Mouse (Mus musculus): ENCODE measurements around the gene Cox6b1. TPM values are rescaled to one million over a fixed set of nuclear protein-coding genes. Genes with fewer than 3 reads are reported as not detected.

Gene Cox6b1
- 776 and 820 TPM in 2 replicates for polyA plus RNA-seq (2016; fragmentation: Nextera tagmentation; extraction: Ambion mirVana)

DNA sequence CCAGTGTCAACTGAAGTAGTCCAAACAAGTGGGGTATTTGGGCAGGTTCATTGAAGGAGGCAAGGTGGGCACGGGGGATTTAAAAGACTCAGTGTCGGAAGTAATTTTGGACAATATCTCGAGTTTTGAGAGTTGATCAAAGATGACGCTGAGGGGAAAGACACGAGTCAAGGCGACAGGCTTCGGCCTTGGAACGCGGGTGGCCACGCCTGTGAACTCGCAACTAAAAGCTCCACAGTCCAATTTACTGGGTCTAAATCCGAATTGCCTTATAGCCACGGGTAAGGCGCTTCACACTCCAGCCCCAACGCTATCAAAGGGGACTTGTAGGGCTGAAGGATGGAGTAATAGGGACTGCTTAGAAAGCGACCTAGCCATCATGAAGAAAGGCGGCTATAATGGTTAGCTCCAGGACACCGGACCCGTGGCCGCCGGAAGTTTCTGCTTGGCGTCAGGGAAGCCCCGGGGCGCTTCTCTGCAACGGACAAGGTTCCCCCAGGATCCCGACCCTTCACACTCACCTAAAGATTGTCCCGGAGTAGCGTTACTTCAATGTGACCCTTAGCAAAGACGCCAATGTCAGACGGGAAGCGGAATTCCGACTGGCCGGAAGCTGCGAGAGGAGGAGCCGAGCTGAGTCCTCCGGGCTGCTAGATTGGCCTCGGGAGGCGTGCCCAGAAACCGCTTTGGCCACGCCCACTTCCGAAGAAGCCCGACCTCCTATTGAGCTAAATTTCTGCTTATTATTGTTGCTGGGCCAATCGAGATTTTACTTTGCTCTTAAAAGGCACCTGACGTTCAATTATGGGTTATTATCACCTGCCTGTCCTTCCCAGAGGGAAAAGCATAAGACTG is at the start of gene Cox6b1:
TSS of gene Cox6b1 (minus strand) at position 622 of the 855 bp plus-strand sequence.
- peaks cover 9% of the 10 kb centered on the region for H3K4me1 ChIP-seq
- DNase-seq (ENCODE audit: low spot score): peak; percentile 90
- peak within 1 kb of the TSS; percentile 77 for H3K4me3 ChIP-seq
- no peaks in the 10 kb centered on the region for H3K27me3 ChIP-seq (ENCODE audit: low read depth, poor library complexity, severe bottlenecking)
- no peaks in the 10 kb centered on the region for H3K9me3 ChIP-seq (replicated peaks)
- 3% methylated on average over 44 of the region's 44 CpGs for WGBS
- peaks cover 39% of the 10 kb centered on the region for H3K36me3 ChIP-seq
- H3K27ac ChIP-seq: peak within 1 kb of the TSS; percentile 87

DNA sequence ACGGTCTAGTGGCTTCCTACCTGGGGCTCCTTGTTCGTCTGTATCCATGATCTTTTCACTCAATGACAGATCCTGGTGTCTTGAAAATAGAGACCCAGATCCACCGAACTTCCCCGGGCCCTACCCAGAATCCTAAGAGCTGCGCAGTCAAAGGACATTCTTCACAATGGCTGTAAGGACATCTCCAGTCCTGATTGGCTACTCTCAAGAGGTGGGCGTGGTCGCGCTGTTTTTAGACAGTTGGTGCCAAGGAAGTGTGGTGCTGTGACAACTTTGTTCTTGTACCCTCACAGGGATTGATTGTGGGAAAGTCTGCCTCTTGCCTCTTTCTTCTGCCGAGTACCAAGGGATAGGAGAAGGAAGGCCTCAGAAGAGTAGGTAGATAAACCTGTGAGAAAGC is 45.5 kb upstream of the Cox6b1 start, which contains the start of gene Pmis2:
TSS of gene Pmis2 (minus strand) at position 126 of the 400 bp plus-strand sequence.
- Histone ChIP-seq H3K4me3 (no peak within 1 kb of the TSS), H3K27ac (no peak within 1 kb of the TSS), H3K36me3 (no peaks in the 10 kb centered on the region), H3K27me3 (ENCODE audit: low read depth, poor library complexity, severe bottlenecking) (no peaks in the 10 kb centered on the region), H3K9me3 (replicated peaks) (no peaks in the 10 kb centered on the region), H3K4me1 (no peaks in the 10 kb centered on the region)
- WGBS: 68% methylated on average over 9 of the region's 9 CpGs
- DNase-seq (ENCODE audit: low spot score): no peak

- DNase-seq (ENCODE audit: low spot score): no peak
- Histone ChIP-seq H3K27me3 (ENCODE audit: low read depth, poor library complexity, severe bottlenecking) (no peaks in the 10 kb centered on the region), H3K27ac (no peak overlapping the region), H3K4me3 (no peak overlapping the region), H3K36me3 (no peaks in the 10 kb centered on the region), H3K4me1 (peaks cover 8% of the 10 kb centered on the region), H3K9me3 (replicated peaks) (no peaks in the 10 kb centered on the region)
- WGBS: 42% methylated on average over 3 of the region's 3 CpGs
These were observed 43.3 kb upstream of the Cox6b1 start for GRCm38 (mm10) chr7:30669229-30669628.

DNA sequence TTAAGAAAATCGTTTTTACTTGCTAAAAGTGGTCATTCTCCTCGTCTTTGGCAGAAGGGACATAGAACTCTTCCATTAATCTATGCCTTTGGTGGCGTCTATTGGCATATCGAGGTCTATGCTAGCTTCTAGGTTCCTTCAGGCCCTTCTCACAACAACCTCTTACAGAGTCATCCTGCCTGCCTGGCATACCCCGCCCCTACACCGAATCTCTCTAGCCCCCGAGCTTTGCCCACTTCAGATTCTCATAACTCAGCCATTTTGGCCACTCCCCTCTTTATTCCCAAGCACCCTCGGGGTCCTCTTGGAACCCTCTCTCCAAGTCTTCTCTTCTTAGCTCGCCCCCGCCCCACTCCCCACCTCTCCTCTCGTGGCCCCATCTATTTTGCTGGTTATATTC is 39.4 kb upstream of the Cox6b1 start:
- WGBS: 9% methylated on average over 11 of the region's 11 CpGs
- DNase-seq (ENCODE audit: low spot score): no peak
- Histone ChIP-seq H3K9me3 (replicated peaks) (no peaks in the 10 kb centered on the region), H3K36me3 (peaks cover 31% of the 10 kb centered on the region), H3K4me3 (peak overlapping the region; percentile 76), H3K4me1 (peaks cover 9% of the 10 kb centered on the region), H3K27ac (peak overlapping the region; percentile 84), H3K27me3 (ENCODE audit: low read depth, poor library complexity, severe bottlenecking) (no peaks in the 10 kb centered on the region)

DNA sequence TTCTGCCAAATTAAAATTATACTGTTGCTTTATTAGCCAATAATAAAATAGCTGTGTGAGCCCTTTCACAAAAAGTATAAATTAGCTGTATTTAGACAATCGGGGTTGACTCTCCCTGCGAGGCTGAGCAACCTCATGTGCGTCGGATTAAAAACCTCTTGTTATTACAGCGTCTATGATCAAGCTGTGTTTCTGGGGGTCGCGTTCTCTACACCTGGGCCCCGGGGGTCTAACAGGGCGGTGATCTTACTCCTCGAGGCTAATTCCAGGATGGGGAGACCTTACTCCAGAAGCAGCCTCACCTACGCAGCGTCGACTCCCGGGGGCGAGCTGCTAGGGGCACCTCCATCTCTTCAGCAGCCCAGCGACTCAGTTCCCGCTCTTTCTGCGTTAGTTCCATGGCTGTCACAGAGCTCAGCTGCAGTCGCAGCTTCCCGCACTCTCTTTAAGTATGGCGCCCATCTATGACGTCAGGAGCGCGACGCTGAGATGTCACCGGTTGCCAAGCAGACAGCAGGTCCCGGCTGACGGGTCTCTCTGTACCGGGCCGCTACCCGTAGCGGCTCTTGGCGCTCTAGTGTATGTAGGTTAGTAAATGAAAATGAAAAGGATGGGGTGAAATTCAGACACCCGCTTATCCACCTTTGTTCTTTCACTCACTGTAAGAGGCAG is 38.7 kb upstream of the Cox6b1 start, which contains the start of gene Haus5:
TSS of gene Haus5 (minus strand) at position 466 of the 672 bp plus-strand sequence.
- H3K27me3 ChIP-seq (ENCODE audit: low read depth, poor library complexity, severe bottlenecking): no peaks in the 10 kb centered on the region
- peaks cover 38% of the 10 kb centered on the region for H3K36me3 ChIP-seq
- WGBS: under 1% methylated on average over 34 of the region's 34 CpGs
- peak within 1 kb of the TSS; percentile 84 for H3K27ac ChIP-seq
- H3K9me3 ChIP-seq (replicated peaks): no peaks in the 10 kb centered on the region
- peaks cover 9% of the 10 kb centered on the region for H3K4me1 ChIP-seq
- peak within 1 kb of the TSS; percentile 76 for H3K4me3 ChIP-seq
- peak; percentile 93 for DNase-seq (ENCODE audit: low spot score)

DNA sequence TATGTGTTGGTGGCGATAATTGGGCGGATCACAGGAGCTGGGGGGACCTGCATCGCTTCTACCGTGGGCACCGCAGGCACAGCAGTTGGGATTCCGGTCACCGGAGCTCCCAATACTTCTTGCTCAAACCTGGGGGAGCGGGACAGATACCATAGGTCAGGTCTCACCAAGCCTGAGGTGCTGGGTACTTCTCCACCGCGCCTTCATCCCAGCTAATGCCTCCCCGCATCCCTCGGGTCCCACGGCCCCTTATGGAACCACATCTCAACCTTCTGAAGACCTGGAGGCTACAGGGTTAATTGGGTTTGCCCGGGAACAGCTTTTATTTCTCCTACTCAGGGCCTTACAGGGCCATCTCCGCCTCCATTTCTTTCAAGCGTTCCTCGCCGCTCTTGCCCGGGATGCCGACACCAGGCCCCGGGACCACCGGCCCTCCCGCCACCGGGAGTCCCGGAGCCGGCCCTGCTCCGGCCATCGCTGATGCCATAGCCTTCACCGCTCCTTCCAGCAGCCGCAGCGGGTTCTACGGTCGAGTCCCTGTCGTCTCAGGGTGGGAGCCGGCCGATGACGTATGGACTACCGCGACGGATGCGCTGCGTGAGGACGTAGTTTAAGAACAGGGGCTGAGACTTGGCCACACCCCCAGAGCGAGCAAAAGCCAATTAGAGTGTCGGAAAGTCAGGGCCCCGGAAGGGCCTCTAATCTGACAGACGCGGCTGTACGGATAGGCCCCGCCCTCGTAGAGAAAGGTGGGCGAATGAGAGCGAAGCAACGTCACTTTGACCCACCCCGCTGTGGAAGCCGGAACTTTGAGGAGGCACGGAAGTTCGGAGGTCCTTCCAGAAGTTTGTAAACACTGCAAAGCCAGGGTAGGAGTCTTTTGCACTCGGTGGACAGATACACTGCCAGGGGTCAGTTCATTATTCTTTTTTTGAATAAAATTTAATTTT is 23.9 kb upstream of the Cox6b1 start, which contains the start of gene Rbm42:
TSS of gene Rbm42 (minus strand) at position 727 of the 950 bp plus-strand sequence.
- no peaks in the 10 kb centered on the region for H3K27me3 ChIP-seq (ENCODE audit: low read depth, poor library complexity, severe bottlenecking)
- no peaks in the 10 kb centered on the region for H3K9me3 ChIP-seq (replicated peaks)
- H3K4me1 ChIP-seq: peaks cover 6% of the 10 kb centered on the region
- peak; percentile 96 for DNase-seq (ENCODE audit: low spot score)
- H3K4me3 ChIP-seq: peak within 1 kb of the TSS; percentile 84
- H3K27ac ChIP-seq: peak within 1 kb of the TSS; percentile 86
- peaks cover 71% of the 10 kb centered on the region for H3K36me3 ChIP-seq
- 2% methylated on average over 59 of the region's 59 CpGs for WGBS

DNA sequence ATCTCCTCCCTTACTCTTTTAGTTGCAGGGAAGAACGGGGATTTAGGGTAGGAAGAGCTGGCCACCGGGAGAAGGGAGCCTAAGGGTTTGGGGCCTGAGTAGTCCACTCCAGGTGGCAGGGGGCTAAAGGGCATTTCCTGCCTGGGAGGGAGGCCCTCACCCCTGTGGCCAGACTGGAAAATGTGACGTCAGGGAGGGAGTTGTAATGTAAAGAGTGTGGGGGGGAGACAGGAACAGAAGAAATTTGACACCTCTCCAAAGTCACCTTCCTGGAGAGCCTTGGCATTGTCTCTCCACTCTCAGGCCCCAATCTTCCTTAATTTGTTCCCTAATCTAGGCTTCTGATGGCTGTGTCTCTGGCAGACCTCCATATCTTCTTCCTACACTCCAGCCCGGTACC is 13.1 kb upstream of the Cox6b1 start:
- H3K36me3 ChIP-seq: peaks cover 43% of the 10 kb centered on the region
- no peak for DNase-seq (ENCODE audit: low spot score)
- no peaks in the 10 kb centered on the region for H3K9me3 ChIP-seq (replicated peaks)
- WGBS: 20% methylated on average over 4 of the region's 4 CpGs
- H3K27ac ChIP-seq: peak overlapping the region; percentile 67
- H3K27me3 ChIP-seq (ENCODE audit: low read depth, poor library complexity, severe bottlenecking): peaks cover 26% of the 10 kb centered on the region
- H3K4me3 ChIP-seq: 0 out of 2 replicates have a peak overlapping the region, but pooled peaks have one; percentile 1
- H3K4me1 ChIP-seq: peaks cover 39% of the 10 kb centered on the region

DNA sequence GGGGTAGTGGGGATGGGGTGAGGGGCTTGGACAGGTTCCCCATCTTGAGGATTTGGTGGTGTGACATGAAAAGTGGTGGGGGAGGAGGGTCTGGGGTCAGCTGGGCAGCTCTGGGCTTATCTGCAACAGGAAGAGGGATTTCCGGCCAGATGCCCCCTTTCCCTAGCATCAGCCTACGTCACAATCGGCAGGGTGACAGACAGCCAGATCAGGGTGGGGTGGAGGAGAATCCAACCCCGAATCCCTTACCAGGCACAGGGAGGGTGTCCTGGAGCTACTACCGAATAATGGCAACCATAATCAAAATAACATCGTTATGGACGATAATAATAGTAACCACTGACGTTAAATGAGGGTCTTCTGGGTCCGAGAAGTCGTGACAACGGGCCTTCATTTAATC is 10.4 kb upstream of the Cox6b1 start:
- no peaks in the 10 kb centered on the region for H3K9me3 ChIP-seq (replicated peaks)
- peaks cover 47% of the 10 kb centered on the region for H3K4me1 ChIP-seq
- peak overlapping the region; percentile 21; the same call in 1 of the 2 replicates for H3K27ac ChIP-seq
- H3K36me3 ChIP-seq: peaks cover 16% of the 10 kb centered on the region
- 23% methylated on average over 11 of the region's 11 CpGs for WGBS
- peaks cover 53% of the 10 kb centered on the region for H3K27me3 ChIP-seq (ENCODE audit: low read depth, poor library complexity, severe bottlenecking)
- peak overlapping the region; percentile 45 for H3K4me3 ChIP-seq
- no peak for DNase-seq (ENCODE audit: low spot score)

- Histone ChIP-seq H3K9me3 (replicated peaks) (no peaks in the 10 kb centered on the region), H3K27me3 (ENCODE audit: low read depth, poor library complexity, severe bottlenecking) (peaks cover 55% of the 10 kb centered on the region), H3K27ac (peak within 1 kb of the TSS; percentile 61), H3K36me3 (peaks cover 10% of the 10 kb centered on the region), H3K4me3 (peak within 1 kb of the TSS; percentile 45), H3K4me1 (peaks cover 47% of the 10 kb centered on the region)
- 5% methylated on average over 5 of the region's 5 CpGs for WGBS
- DNase-seq (ENCODE audit: low spot score): no peak
These were observed 9.8 kb upstream of the Cox6b1 start, which contains the start of gene Etv2 for GRCm38 (mm10) chr7:30635752-30636151. Gene Etv2, minus strand, starts transcription at chr7:30635852.

GRCm38 (mm10) chr7:30634621-30635020 is 8.7 kb upstream of the Cox6b1 start:
- Histone ChIP-seq H3K9me3 (replicated peaks) (no peaks in the 10 kb centered on the region), H3K4me1 (peaks cover 46% of the 10 kb centered on the region), H3K36me3 (no peaks in the 10 kb centered on the region), H3K27me3 (ENCODE audit: low read depth, poor library complexity, severe bottlenecking) (peaks cover 55% of the 10 kb centered on the region), H3K27ac (peak overlapping the region; percentile 61), H3K4me3 (peak overlapping the region; percentile 45)
- 1% methylated on average over 20 of the region's 20 CpGs for WGBS
- peak; percentile 85 for DNase-seq (ENCODE audit: low spot score)

- DNase-seq (ENCODE audit: low spot score): peak; percentile 57
- WGBS: 4% methylated on average over 27 of the region's 27 CpGs
- Histone ChIP-seq H3K4me1 (peaks cover 39% of the 10 kb centered on the region), H3K4me3 (peak overlapping the region; percentile 45), H3K27ac (no peak overlapping the region), H3K9me3 (replicated peaks) (no peaks in the 10 kb centered on the region), H3K36me3 (no peaks in the 10 kb centered on the region), H3K27me3 (ENCODE audit: low read depth, poor library complexity, severe bottlenecking) (peaks cover 55% of the 10 kb centered on the region)
These were observed 7.9 kb upstream of the Cox6b1 start for GRCm38 (mm10) chr7:30633762-30634412.

DNA sequence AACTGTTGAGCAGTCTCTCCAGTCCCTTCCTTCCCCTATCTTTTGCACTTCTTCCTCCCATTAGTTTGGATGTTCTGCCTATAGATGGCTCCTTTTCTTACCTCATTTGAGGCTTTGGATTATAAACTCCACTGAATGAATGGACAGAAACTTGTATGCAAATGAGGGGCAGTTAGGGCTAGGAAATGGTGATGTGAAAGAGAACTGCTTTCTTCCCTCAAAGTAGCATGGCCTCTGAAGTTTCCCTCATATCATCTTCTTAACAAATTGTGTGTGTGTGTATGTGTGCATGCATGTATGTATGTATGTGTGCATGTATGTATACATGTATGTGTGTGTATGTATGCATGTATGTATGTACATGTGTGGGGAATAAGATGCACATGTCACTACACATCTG is 3.1 kb upstream of the Cox6b1 start:
- no peak overlapping the region for H3K27ac ChIP-seq
- peaks cover 28% of the 10 kb centered on the region for H3K27me3 ChIP-seq (ENCODE audit: low read depth, poor library complexity, severe bottlenecking)
- H3K9me3 ChIP-seq (replicated peaks): no peaks in the 10 kb centered on the region
- H3K4me3 ChIP-seq: no peak overlapping the region
- H3K4me1 ChIP-seq: peaks cover 16% of the 10 kb centered on the region
- H3K36me3 ChIP-seq: peaks cover 8% of the 10 kb centered on the region
- no peak for DNase-seq (ENCODE audit: low spot score)

Data from limb, embryonic 10.5 days (tissue).